Mouse (Mus musculus) heart, postnatal 0 days (tissue): ENCODE data around the gene Txlnb.
"Not testable (repeated sequence)": the region's sequence is repeated elsewhere in the genome, so short reads cannot be mapped to it uniquely, and the experiment has no call there.

Experiments used
- CTCF ChIP-seq: IDR thresholded peaks from 2 replicates; pipeline ENCODE4 v1.5.1; 2016; ENCODE audit warnings: antibody characterized with exemption, control low read depth, low read depth
- EP300 ChIP-seq: IDR thresholded peaks from 2 replicates; pipeline ENCODE4 v1.6.1; 2016; ENCODE audit warnings: antibody characterized with exemption, low read depth

- TF ChIP-seq EP300, CTCF: not testable (repeated sequence)
Observed at GRCm38 (mm10) chr10:17820422-17820821, 24.4 kb downstream of the Txlnb start.
